7 mouse cellular contexts compared by ENCODE assay signal in the genomic region with DNA sequence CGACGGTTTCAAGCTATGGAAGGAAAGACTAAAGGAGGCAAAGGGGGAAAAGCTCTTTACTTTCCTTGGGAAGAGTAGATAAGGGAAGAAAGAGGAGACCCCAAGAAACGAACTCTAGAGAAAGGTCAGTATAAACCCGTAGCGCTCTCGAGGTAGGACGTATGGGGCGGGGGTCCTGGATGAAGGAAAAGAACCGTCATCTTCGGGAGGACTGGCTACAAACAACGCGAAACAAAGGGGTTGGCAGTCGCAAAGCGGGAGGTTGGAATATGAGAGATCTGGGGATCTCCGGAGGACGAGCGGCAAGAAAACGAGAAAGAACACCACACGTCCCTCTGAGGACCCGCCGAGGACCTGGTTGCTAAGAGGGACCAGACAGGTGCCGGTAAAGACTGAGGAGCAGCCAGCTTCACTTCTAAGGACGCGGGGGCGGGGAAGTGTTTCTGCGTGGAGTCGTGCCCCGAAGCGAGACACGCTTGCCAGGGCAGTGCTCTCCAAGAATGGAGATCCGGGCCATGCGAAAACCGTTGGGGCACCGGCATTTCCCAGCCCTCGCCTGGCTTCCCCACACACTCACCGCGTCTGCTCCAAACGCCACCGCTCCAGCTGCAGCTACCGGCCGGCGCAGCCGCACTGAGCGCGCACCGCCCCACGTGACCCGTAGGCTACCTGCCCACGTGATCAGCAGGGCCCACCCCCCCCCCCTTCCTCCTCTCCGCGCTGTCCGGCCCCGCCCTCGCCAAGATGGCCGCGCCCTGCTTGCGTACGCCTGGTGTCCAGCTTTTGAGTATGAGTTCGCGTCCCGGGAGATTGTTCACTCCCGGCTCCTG. TPM values are rescaled to one million over a fixed set of nuclear protein-coding genes. Genes with fewer than 3 reads are reported as not detected.
DNase-seq lines count a peak whose midpoint lies in the region; ATAC-seq lines count a peak whose summit lies in the region.

A gene (minus strand): TSS at position 660 of the 830 bp plus-strand sequence.
A gene (plus strand): TSS at position 720 of the 830 bp plus-strand sequence.

- peaks cover 29% of the 10 kb centered on the region for H3K36me3 ChIP-seq in embryonic facial prominence, embryonic 10.5 days (replicated peaks)
- no peaks in the 10 kb centered on the region for H3K36me3 ChIP-seq in limb, embryonic 11.5 days (ENCODE audit: control insufficient read depth, insufficient read depth, low read length)
- H3K36me3 ChIP-seq in midbrain, embryonic 14.5 days (ENCODE audit: control insufficient read depth, insufficient read depth, low read length) = 0 out of 2 replicates have a peak, but pooled peaks cover 2% of the 10 kb centered on the region

- peak within 1 kb of the TSS; percentile 75 for H3K9ac ChIP-seq in limb, embryonic 11.5 days (ENCODE audit: low read length)
- H3K9ac ChIP-seq in midbrain, embryonic 14.5 days (replicated peaks; ENCODE audit: low read length) = peak within 1 kb of the TSS; percentile 84

- H3K4me2 ChIP-seq in limb, embryonic 11.5 days (ENCODE audit: low read depth, severe bottlenecking) = peak within 1 kb of the TSS; percentile 80
- peak within 1 kb of the TSS; percentile 74 for H3K4me2 ChIP-seq in midbrain, embryonic 14.5 days (ENCODE audit: low read length)

- H3K27ac ChIP-seq in embryonic facial prominence, embryonic 10.5 days (replicated peaks) = peak within 1 kb of the TSS; percentile 91
- H3K27ac ChIP-seq in limb, embryonic 11.5 days (replicated peaks; ENCODE audit: low read depth, low read length) = no peak within 1 kb of the TSS
- peak within 1 kb of the TSS; percentile 86 for H3K27ac ChIP-seq in midbrain, embryonic 14.5 days (replicated peaks; ENCODE audit: low read depth, low read length)

- peak; percentile 95 for DNase-seq in adrenal gland, postnatal 10 days
- DNase-seq in embryonic facial prominence, embryonic 10.5 days (ENCODE audit: low spot score) = peak; percentile 96
- DNase-seq in heart, adult 11 months = peak; percentile 99
- DNase-seq in kidney, adult 18-20 months = peak; percentile 91
- peak; percentile 92 for DNase-seq in limb, embryonic 11.5 days (ENCODE audit: low spot score)
- peak; percentile 97 for DNase-seq in midbrain, embryonic 14.5 days
- DNase-seq in spleen, adult 18-20 months = peak; percentile 81 to 89

- peaks cover 18% of the 10 kb centered on the region for H3K4me1 ChIP-seq in embryonic facial prominence, embryonic 10.5 days
- H3K4me1 ChIP-seq in limb, embryonic 11.5 days (ENCODE audit: control insufficient read depth, insufficient read depth, low read length) = peaks cover 14% of the 10 kb centered on the region; the same call in 1 of the 2 replicates
- H3K4me1 ChIP-seq in midbrain, embryonic 14.5 days (ENCODE audit: control insufficient read depth, insufficient read depth, low read length) = peaks cover 21% of the 10 kb centered on the region

- ATAC-seq in limb, embryonic 11.5 days (ENCODE audit: insufficient number of reproducible peaks, low FRiP score, low TSS enrichment, low read depth) = peak; percentile 94
- peak; percentile 95 for ATAC-seq in midbrain, embryonic 14.5 days (ENCODE audit: low FRiP score, low TSS enrichment)

- no peaks in the 10 kb centered on the region for H3K9me3 ChIP-seq in embryonic facial prominence, embryonic 10.5 days
- H3K9me3 ChIP-seq in limb, embryonic 11.5 days (ENCODE audit: control insufficient read depth, low read length) = no peaks in the 10 kb centered on the region
- H3K9me3 ChIP-seq in midbrain, embryonic 14.5 days (ENCODE audit: control insufficient read depth, low read length) = no peaks in the 10 kb centered on the region

- H3K4me3 ChIP-seq in embryonic facial prominence, embryonic 10.5 days = peak within 1 kb of the TSS; percentile 85
- H3K4me3 ChIP-seq in limb, embryonic 11.5 days (ENCODE audit: low read depth, low read length) = peak within 1 kb of the TSS; percentile 71
- peak within 1 kb of the TSS; percentile 84 for H3K4me3 ChIP-seq in midbrain, embryonic 14.5 days (replicated peaks; ENCODE audit: low read depth, low read length)

- WGBS in embryonic facial prominence, embryonic 10.5 days = under 1% methylated on average over 62 of the region's 62 CpGs
- WGBS in limb, embryonic 11.5 days = 1% methylated on average over 62 of the region's 62 CpGs
- WGBS in midbrain, embryonic 14.5 days = under 1% methylated on average over 61 of the region's 62 CpGs

- no peaks in the 10 kb centered on the region for H3K27me3 ChIP-seq in embryonic facial prominence, embryonic 10.5 days (replicated peaks; ENCODE audit: low read depth, poor library complexity, severe bottlenecking)
- no peaks in the 10 kb centered on the region for H3K27me3 ChIP-seq in limb, embryonic 11.5 days (ENCODE audit: control insufficient read depth, insufficient read depth, low read length)
- H3K27me3 ChIP-seq in midbrain, embryonic 14.5 days (ENCODE audit: control insufficient read depth, insufficient read depth, low read length) = no peaks in the 10 kb centered on the region

RNA-seq across cellular contexts. Expression of the first gene that starts in this region (rescaled TPM):
- total RNA-seq in adrenal gland, postnatal 10 days (2021) = 10 to 100 TPM; 11.3 TPM
- polyA plus RNA-seq in embryonic facial prominence, embryonic 10.5 days (2016; fragmentation: Nextera tagmentation; extraction: Ambion mirVana) = 63.4 and 66.4 TPM in 2 replicates
- polyA plus RNA-seq in limb, embryonic 11.5 days (2014; fragmentation: Nextera tagmentation; extraction: Ambion mirVana) = 63.0 and 64.9 TPM in 2 replicates
- 65.1 and 68.3 TPM in 2 replicates for polyA plus RNA-seq in midbrain, embryonic 14.5 days (2014; fragmentation: Nextera tagmentation; extraction: Ambion mirVana)

RNA-seq across cellular contexts. Expression of the second gene that starts in this region (rescaled TPM):
- total RNA-seq in adrenal gland, postnatal 10 days (2021) = 10 to 100 TPM; 15.3 to 17.1 TPM
- 35.4 and 35.9 TPM in 2 replicates for polyA plus RNA-seq in embryonic facial prominence, embryonic 10.5 days (2016; fragmentation: Nextera tagmentation; extraction: Ambion mirVana)
- polyA plus RNA-seq in limb, embryonic 11.5 days (2014; fragmentation: Nextera tagmentation; extraction: Ambion mirVana) = 37.4 and 38.5 TPM in 2 replicates
- 18.1 and 19.4 TPM in 2 replicates for polyA plus RNA-seq in midbrain, embryonic 14.5 days (2014; fragmentation: Nextera tagmentation; extraction: Ambion mirVana)
